Mouse (Mus musculus) forebrain, embryonic 14.5 days (tissue): ENCODE data around the gene Tarbp2. TPM values are rescaled to one million over a fixed set of nuclear protein-coding genes. Genes with fewer than 3 reads are reported as not detected.

Source experiments
- ATAC-seq: fragments of 200-750 bp; cut with Nextera tagmentation; 2 replicates; pipeline ENCODE4 v1.8.0; 2017; ENCODE audit warnings: mild to moderate bottlenecking, moderate library complexity
- DNase-seq: peaks from one replicate; pipeline ENCODE4 v3.0.0-alpha.2; 2015; ENCODE audit warnings: low spot score
- H3K27ac ChIP-seq: fragments of 300-500 bp; sonication (generic); 2 replicates; pipeline ENCODE4 v1.5.1; 2014; ENCODE audit warnings: low read depth, mild to moderate bottlenecking, control low read depth, low read length, moderate library complexity
- H3K27me3 ChIP-seq: fragments of 300-500 bp; sonication (generic); replicated peaks from 2 replicates; pipeline ENCODE4 v1.6.1; 2014; ENCODE audit warnings: low read length, control low read depth, mixed read lengths; ENCODE audit not compliant: control insufficient read depth, insufficient read depth
- H3K36me3 ChIP-seq: fragments of 300-500 bp; sonication (generic); 2 replicates; pipeline ENCODE4 v1.6.1; 2014; ENCODE audit warnings: low read length, control low read depth; ENCODE audit not compliant: control insufficient read depth, insufficient read depth
- H3K4me1 ChIP-seq: fragments of 300-500 bp; sonication (generic); 2 replicates; pipeline ENCODE4 v1.6.1; 2014; ENCODE audit warnings: antibody characterized with exemption, low read length, control low read depth; ENCODE audit not compliant: control insufficient read depth, insufficient read depth
- H3K4me2 ChIP-seq: fragments of 300-500 bp; sonication (generic); 2 replicates; pipeline ENCODE4 v1.6.1; 2014; ENCODE audit warnings: mild to moderate bottlenecking, control low read depth, low read length
- H3K4me3 ChIP-seq: fragments of 300-500 bp; sonication (generic); 2 replicates; pipeline ENCODE4 v1.5.1; 2014; ENCODE audit warnings: low read depth, low read length, control low read depth
- H3K9ac ChIP-seq: fragments of 300-500 bp; sonication (generic); 2 replicates; pipeline ENCODE4 v1.6.1; 2014; ENCODE audit warnings: mild to moderate bottlenecking, low read length, control low read depth, moderate library complexity
- H3K9me3 ChIP-seq: fragments of 300-500 bp; sonication (generic); replicated peaks from 2 replicates; pipeline ENCODE4 v1.6.1; 2016; ENCODE audit warnings: low read length, control low read depth, mixed read lengths; ENCODE audit not compliant: control insufficient read depth
- WGBS: fragments of 180-500 bp; shearing (Covaris S2); extraction: QIAGEN DNeasy Blood & Tissue Kit; methylation state at CpG from one replicate; pipeline ENCODE4 v1.1.7; 2014; 5-methylcytosine and 5-hydroxymethylcytosine counted together
- polyA plus RNA-seq: library from polyadenylated mRNA; unstranded; fragments of >200 nt; fragmentation: Nextera tagmentation; extraction: Ambion mirVana; gene quantifications from 2 replicates; pipeline ENCODE4 v1.2.1, GENCODE M21; 2014

Gene Tarbp2
- polyA plus RNA-seq, 1 experiment from 2014 or later: 83.9 TPM

- H3K27ac ChIP-seq: no peak within 1 kb of the TSS
- no peaks in the 10 kb centered on the region for H3K4me1 ChIP-seq
- H3K4me2 ChIP-seq: no peak within 1 kb of the TSS
- H3K9me3 ChIP-seq: no peaks in the 10 kb centered on the region
- no peak within 1 kb of the TSS for H3K9ac ChIP-seq
- WGBS: 88% methylated on average over 1 of the region's 1 CpGs
- no peak for DNase-seq
- no peak within 1 kb of the TSS for H3K4me3 ChIP-seq
- peaks cover 91% of the 10 kb centered on the region for H3K36me3 ChIP-seq
- ATAC-seq: no peak
- H3K27me3 ChIP-seq: no peaks in the 10 kb centered on the region
Observed at GRCm38 (mm10) chr15:102503447-102503846, 14.5 kb upstream of the Tarbp2 start, which contains the start of gene Gm10337. TSS of gene Gm10337 (plus strand) at chr15:102503722.

GRCm38 (mm10) chr15:102503924-102504782 is 13.8 kb upstream of the Tarbp2 start:
- WGBS: 91% methylated on average over 9 of the region's 9 CpGs
- H3K4me2 ChIP-seq: no peak overlapping the region
- H3K4me1 ChIP-seq: 0 out of 2 replicates have a peak, but pooled peaks cover under 1% of the 10 kb centered on the region
- H3K9ac ChIP-seq: no peak overlapping the region
- H3K4me3 ChIP-seq: no peak overlapping the region
- H3K27me3 ChIP-seq: no peaks in the 10 kb centered on the region
- DNase-seq (no peak), ATAC-seq (no peak)
- H3K27ac ChIP-seq: no peak overlapping the region
- no peaks in the 10 kb centered on the region for H3K9me3 ChIP-seq
- H3K36me3 ChIP-seq: peaks cover 87% of the 10 kb centered on the region

GRCm38 (mm10) chr15:102505073-102505769 is 12.8 kb upstream of the Tarbp2 start:
- DNase-seq: no peak

GRCm38 (mm10) chr15:102505770-102506463 is 12.1 kb upstream of the Tarbp2 start:
- H3K9me3 ChIP-seq: no peaks in the 10 kb centered on the region
- ATAC-seq (no peak), DNase-seq (no peak)
- no peak overlapping the region for H3K4me3 ChIP-seq
- H3K4me1 ChIP-seq: peaks cover 10% of the 10 kb centered on the region
- WGBS: 88% methylated on average over 9 of the region's 9 CpGs
- peaks cover 70% of the 10 kb centered on the region for H3K36me3 ChIP-seq
- H3K27ac ChIP-seq: no peak overlapping the region
- H3K27me3 ChIP-seq: no peaks in the 10 kb centered on the region
- no peak overlapping the region for H3K4me2 ChIP-seq
- no peak overlapping the region for H3K9ac ChIP-seq

More at GRCm38 (mm10) chr15:102505073-102505769, 12.8 kb upstream of the Tarbp2 start:
- Histone ChIP-seq H3K27me3 (no peaks in the 10 kb centered on the region), H3K27ac (no peak overlapping the region), H3K4me1 (peaks cover 8% of the 10 kb centered on the region; the same call in 1 of the 2 replicates), H3K4me3 (no peak overlapping the region), H3K36me3 (peaks cover 76% of the 10 kb centered on the region), H3K9me3 (no peaks in the 10 kb centered on the region), H3K4me2 (no peak overlapping the region), H3K9ac (no peak overlapping the region)
- 71% methylated on average over 12 of the region's 12 CpGs for WGBS
- no peak for ATAC-seq

- H3K4me1 ChIP-seq: peaks cover 15% of the 10 kb centered on the region
- no peak overlapping the region for H3K9ac ChIP-seq
- H3K4me2 ChIP-seq: no peak overlapping the region
- no peak overlapping the region for H3K4me3 ChIP-seq
- H3K36me3 ChIP-seq: peaks cover 64% of the 10 kb centered on the region
- no peak for ATAC-seq
- no peaks in the 10 kb centered on the region for H3K27me3 ChIP-seq
- no peak for DNase-seq
- 61% methylated on average over 2 of the region's 2 CpGs for WGBS
- H3K27ac ChIP-seq: no peak overlapping the region
- H3K9me3 ChIP-seq: no peaks in the 10 kb centered on the region
Observed at GRCm38 (mm10) chr15:102506464-102506830, 11.5 kb upstream of the Tarbp2 start.

- no peaks in the 10 kb centered on the region for H3K9me3 ChIP-seq
- ATAC-seq (no peak), DNase-seq (no peak)
- WGBS: 90% methylated on average over 1 of the region's 1 CpGs
- H3K4me2 ChIP-seq: no peak overlapping the region
- H3K4me1 ChIP-seq: peaks cover 19% of the 10 kb centered on the region
- H3K36me3 ChIP-seq: peaks cover 60% of the 10 kb centered on the region
- no peak overlapping the region for H3K4me3 ChIP-seq
- H3K27ac ChIP-seq: no peak overlapping the region
- H3K9ac ChIP-seq: no peak overlapping the region
- no peaks in the 10 kb centered on the region for H3K27me3 ChIP-seq
Observed at GRCm38 (mm10) chr15:102506864-102507263, 11.1 kb upstream of the Tarbp2 start.

GRCm38 (mm10) chr15:102507561-102507960 is 10.4 kb upstream of the Tarbp2 start:
- H3K36me3 ChIP-seq: peaks cover 53% of the 10 kb centered on the region
- H3K4me2 ChIP-seq: no peak overlapping the region
- DNase-seq (no peak), ATAC-seq (no peak)
- H3K9ac ChIP-seq: no peak overlapping the region
- H3K4me1 ChIP-seq: peaks cover 24% of the 10 kb centered on the region
- H3K27me3 ChIP-seq: no peaks in the 10 kb centered on the region
- no peak overlapping the region for H3K4me3 ChIP-seq
- no peak overlapping the region for H3K27ac ChIP-seq
- H3K9me3 ChIP-seq: no peaks in the 10 kb centered on the region

GRCm38 (mm10) chr15:102508336-102508735 is 9.7 kb upstream of the Tarbp2 start:
- WGBS: 88% methylated on average over 3 of the region's 3 CpGs
- ATAC-seq (no peak), DNase-seq (no peak)
- Histone ChIP-seq H3K27me3 (no peaks in the 10 kb centered on the region), H3K4me3 (no peak overlapping the region), H3K4me2 (no peak overlapping the region), H3K27ac (no peak overlapping the region), H3K9ac (no peak overlapping the region), H3K4me1 (peaks cover 24% of the 10 kb centered on the region), H3K9me3 (no peaks in the 10 kb centered on the region), H3K36me3 (peaks cover 45% of the 10 kb centered on the region)
